18 mouse cellular contexts compared by ENCODE assay signal in genomic region chr11:54201881-54202685, GRCm38 (mm10). TPM values are rescaled to one million over a fixed set of nuclear protein-coding genes. Genes with fewer than 3 reads are reported as not detected.
"Had no signal": no experiment of that assay in that cellular context is flagged by ENCODE, and none has a peak within 500 bp of the region (broad histone marks: within the 10 kb centered on the region; RNA-seq: fewer than 3 reads in every experiment).

No protein-coding gene starts in this region.

- H3K27me3 ChIP-seq: limb, embryonic 12.5 days; midbrain, embryonic 13.5 days had no signal

- H3K4me1 ChIP-seq: midbrain, embryonic 13.5 days had no signal

- DNase-seq: kidney, postnatal 10 days; liver; lung, adult 18-20 months; right cerebral cortex, postnatal 14 days; thymus, adult 18-20 months; thymus, postnatal 25 days had no signal

- H3K27ac ChIP-seq: limb, embryonic 12.5 days; liver, embryonic 14.5 days; midbrain, embryonic 13.5 days had no signal

- H3K36me3 ChIP-seq: limb, embryonic 12.5 days; midbrain, embryonic 13.5 days had no signal

- H3K4me3 ChIP-seq: limb, embryonic 12.5 days; midbrain, embryonic 13.5 days had no signal

- ATAC-seq: midbrain, embryonic 13.5 days had no signal

- H3K9ac ChIP-seq: limb, embryonic 12.5 days; liver, embryonic 14.5 days; midbrain, embryonic 13.5 days had no signal

RNA-seq across cellular contexts. Expression of gene Csf2, which starts 47.4 kb away (rescaled TPM):
- total RNA-seq: layer of hippocampus, postnatal 25 days; left cerebral cortex, adult 8-10 months; left cerebral cortex, postnatal 36 days; megakaryocyte-erythroid progenitor cell, adult 5-6 weeks; midbrain, postnatal 0 days had no signal
- polyA plus RNA-seq: kidney, embryonic 14.5 days; limb, embryonic 12.5 days; liver, embryonic 14.5 days; midbrain, embryonic 13.5 days; midbrain, postnatal 0 days; neural tube, embryonic 14.5 days; stomach, embryonic 14.5 days; urinary bladder, adult 2 months had no signal
